Mouse (Mus musculus): ENCODE data around the gene Rplp0. TPM values are rescaled to one million over a fixed set of nuclear protein-coding genes. Genes with fewer than 3 reads are reported as not detected.
A peak's percentile ranks its signal among the peaks of the same experiment; 100 is the strongest.

The Rplp0 gene
- total RNA-seq, 2 experiments from 2014 or later, result 780 to 872 TPM

DNA sequence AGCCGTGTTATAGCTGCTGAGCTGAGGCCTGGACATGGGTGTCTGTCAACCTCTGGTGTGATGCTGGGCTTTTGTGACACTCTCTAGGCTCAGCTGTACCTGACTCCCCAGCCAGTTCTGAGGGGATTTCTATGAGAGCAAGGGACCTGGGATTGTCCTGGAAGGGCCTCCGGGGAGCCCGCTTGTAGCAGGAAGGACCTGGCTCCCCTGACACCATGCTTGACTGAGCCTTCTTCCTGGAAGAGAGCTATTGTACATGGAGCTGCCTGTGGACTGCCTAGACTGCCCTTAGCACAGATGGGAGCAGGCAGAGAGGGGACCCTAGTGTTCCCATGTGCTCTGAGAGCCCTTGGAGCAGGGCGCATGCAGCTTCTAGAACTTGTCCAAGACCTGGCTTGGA, 33.9 kb upstream of the Rplp0 start:
- intact Hi-C loops (cut with DNase I; ENCODE audit: low total_unique reads), result no loop called here
- no peak for DNase-seq

DNA sequence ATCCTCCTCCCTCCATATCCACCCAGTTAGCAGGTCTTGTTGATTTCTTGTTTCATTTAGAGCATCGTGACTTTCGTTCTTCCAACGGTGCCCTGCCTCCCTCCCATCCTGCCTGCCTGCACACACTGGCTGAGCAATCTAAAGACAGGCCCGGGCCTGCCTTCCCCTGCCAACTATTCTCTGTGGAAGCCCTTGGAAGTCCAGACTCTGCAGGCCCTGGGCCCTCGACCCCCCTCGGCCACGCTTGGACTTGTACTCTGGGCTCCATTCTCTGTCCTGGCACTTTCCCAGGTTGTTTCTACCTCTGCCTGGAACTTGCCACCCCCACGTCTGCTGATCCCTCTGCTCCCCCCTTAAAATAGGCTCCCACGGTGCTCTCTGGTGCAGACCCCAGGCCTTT, 33.3 kb upstream of the Rplp0 start:
- DNase-seq, result peak; percentile 6
- intact Hi-C loops (cut with DNase I; ENCODE audit: low total_unique reads), result no loop called here

DNA sequence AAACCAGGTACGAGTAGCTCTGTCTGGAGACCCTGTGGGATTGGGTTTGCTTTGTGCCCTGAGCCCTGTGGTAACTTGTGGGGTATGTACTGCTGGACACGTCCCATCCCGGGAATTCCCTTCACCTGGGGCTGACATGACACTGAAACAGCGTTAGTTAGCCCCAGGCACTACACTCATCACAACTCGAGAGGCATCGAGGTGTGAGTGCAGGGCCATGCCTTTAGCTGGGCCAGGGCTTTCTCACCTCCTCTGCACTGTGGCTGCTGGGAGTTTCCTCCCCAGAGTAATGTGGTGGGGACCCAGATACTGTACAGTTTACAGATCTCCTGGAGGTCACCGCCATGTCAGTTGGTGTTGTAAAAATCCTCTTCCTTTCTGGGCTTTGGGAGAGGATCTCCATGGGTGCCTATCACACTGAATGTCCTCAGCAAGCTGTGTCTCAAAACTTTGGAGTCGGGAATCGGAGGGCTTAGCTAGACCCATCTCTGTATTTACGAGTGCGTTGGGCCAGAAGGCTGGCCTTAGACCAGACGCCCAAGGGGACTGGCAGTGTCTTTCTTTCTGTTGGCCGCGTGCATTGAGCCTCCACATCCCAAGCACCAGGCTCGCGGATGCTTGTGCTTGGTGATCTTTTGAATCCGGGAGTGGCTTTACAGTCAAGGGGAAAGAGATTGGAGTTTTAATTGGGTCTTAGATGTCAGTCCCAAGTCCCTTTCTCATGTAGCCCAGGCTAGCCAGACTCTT, 32.6 kb upstream of the Rplp0 start:
- intact Hi-C loops (cut with DNase I; ENCODE audit: low total_unique reads), result no loop called here
- DNase-seq, result no peak

DNA sequence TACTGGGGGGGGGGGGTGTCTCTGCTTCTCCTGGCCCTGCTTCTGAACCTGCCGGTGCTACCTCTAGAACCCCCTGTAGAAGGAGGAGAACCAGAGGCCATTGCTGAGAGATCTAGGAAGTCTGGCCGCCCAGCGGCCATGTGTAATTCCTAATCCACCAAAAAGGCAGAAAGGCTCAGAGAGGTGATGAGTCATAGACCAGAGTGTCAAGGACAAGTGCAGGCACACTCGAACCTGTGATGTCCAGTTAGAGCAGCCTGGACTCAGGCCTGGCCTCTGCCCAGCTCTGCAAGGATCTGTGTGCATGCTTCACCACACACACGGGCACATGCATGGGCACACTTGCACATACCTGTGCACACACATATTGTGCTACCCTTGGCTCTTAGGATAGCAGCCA, 31.1 kb upstream of the Rplp0 start:
- DNase-seq, result no peak
- intact Hi-C loops (cut with DNase I; ENCODE audit: low total_unique reads), result no loop called here

DNA sequence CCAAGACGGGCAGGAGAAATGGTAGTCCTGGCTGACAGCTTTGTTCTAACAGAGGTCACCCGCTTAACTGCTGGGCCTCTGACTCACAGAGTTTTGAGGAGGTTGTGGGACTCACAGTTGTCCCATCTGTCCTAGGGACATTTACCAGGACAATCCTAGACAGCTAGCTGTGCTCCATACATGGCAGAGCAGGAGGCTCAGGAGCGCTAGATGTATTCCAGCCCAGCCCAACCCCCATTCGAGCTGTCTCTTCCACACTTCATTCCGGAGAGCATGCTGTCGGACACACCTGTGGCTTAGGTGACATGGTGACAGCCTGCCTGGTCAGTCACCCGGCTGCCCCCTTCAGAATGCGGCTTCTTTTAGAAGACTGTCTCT, 29.9 kb upstream of the Rplp0 start:
- no peak for DNase-seq
- intact Hi-C loops (cut with DNase I; ENCODE audit: low total_unique reads), result no loop called here

DNA sequence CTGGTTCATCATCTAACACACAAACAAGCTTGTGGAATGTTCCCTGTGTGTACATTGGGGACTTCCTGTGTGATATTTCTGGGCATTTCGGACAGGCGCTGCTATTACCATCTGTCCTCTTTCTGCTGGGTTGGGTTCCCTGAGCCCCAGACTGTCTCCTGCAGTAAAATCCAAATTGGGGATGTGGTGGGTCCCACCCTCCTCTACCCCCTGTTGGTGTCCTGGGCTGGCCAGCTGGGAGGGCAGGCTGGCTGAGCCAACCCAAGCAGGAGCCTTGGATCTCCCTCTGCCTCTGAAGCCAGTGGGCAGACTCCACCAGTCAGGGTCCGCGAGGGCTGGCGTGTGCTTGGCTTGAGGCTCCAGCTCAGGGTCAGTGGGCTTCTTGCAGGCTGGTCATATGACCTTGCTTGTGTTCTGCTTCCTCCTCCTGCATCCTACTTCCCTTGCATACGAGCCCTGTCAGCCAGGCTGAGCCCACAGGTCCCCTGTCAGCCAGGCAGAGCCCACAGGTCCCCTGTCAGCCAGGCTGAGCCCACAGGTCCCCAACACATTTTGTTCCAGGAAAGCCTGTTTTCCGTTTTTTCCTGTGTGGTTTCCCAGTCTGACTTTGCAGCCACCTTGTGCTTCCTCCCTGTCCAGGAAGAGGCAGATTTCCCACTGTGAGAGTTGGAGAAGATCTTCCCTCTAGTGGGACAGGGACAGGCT, 29.4 kb upstream of the Rplp0 start:
- intact Hi-C loops (cut with DNase I; ENCODE audit: low total_unique reads), result no loop called here

DNA sequence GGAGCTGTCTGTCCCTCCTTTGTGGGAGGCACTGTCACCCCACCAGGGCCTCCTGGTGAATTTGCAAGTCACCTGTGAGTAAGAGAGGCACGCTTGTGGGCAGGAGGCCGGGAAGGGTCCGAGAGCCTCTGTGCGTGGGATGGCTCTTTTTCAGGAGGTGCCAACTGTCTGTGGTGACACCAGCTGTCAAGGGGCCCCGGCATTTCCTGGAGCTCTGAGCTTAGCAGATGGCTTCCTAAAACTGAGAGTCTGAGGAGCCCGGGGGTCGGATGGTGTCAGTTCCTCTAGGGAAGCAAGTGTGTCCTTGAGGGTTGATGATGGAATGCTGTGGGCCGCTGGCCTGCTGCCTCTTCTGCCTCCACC, 28.8 kb upstream of the Rplp0 start:
- DNase-seq, result peak; percentile 53
- intact Hi-C loops (cut with DNase I; ENCODE audit: low total_unique reads), result no loop called here

More for the DNA sequence above, 29.4 kb upstream of the Rplp0 start:
- no peak for DNase-seq

DNA sequence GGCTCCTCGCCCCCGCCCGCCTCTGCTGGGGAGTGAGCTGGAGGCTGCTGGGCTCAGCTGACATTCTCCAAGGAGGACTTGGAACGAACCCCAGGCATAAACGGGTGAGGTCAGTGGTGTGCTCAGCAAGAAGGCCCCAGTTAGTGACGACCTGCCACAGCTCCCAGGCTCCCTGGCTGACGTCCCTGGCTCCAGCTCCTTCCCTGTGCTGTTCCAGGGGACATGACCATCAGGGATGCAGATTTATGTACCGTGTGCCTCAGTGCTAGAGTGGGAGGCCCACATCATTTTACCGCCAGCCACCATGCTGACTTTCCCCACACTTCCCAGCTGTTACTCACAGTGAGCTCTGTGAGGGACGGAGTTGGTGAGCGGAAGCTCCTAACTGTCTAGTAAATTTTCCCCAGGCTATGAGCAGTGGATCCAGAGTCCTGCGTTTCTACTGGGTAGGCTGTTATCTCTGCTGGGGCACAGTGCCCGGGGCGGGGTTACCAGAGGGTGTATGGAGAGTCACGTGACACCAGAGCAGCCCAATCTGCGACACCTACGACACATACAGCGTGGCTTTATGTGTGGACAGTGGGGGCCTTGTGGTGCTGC, 27.5 kb upstream of the Rplp0 start:
- DNase-seq, result peak; percentile 92
- intact Hi-C loops (cut with DNase I; ENCODE audit: low total_unique reads), result no loop called here

DNA sequence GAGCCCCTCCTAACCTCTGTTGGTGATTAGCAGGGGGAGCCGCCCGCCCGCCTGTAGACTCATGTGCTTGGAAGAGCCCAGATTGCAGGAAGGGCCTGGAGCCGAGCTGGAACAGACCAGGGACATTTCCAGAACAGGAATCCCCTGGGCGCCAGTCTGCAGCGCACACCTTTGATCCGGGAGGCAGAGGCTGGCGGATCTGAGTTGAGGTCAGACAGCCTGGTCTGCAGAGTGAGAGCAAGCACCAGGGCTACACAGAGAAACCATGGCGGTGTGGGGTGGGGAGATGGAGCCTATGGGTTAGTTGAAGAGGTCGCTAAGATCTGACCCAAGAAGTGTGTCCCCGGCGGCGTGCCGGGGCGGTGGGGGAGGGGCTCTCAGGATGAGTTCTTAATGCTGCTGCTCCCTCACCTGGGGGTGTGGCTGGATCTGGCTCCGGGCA, 25.0 kb upstream of the Rplp0 start:
- DNase-seq, result peak; percentile 73
- intact Hi-C loops (cut with DNase I; ENCODE audit: low total_unique reads), result no loop called here

DNA sequence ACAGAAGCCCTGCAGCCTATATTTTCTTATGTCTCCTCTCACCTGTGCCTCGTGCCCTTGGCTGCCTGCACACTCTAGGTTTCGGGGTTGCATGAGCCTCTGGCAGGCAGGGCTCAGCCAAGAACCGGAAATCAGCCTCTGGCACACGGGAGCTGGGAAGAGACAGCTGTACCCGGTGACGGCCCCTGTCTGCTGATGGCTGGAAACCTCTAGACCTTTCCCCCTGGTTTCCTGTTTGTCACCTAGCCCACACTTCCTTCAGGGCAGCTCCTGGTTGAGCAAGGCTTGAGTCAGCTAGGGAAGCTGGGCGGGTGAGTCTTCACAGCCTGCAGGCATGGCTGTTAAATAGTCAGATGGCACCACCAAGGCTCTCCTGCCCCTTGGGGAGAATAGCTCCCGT, 24.4 kb upstream of the Rplp0 start:
- DNase-seq, result peak; percentile 47
- intact Hi-C loops (cut with DNase I; ENCODE audit: low total_unique reads), result no loop called here

DNA sequence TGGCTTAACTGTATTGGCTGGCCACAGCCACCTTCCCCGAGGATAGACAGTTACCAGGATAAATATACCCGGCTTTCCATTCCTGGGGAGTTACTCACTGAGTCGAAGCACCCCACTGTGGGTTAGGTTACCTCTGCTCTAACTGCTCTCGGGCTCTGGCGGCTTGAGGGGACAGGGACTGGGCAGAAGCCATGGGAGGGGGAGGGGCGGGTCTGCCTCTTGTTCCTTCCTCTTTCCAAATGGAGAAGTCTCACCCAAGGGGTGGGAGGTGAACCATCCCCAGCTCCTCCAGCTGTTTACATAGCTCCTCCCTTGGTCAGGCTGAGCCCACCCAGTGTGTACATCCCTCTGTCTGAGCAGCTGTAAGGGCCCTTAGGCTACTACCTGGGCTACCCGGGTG, 23.6 kb upstream of the Rplp0 start:
- intact Hi-C loops (cut with DNase I; ENCODE audit: low total_unique reads), result no loop called here
- DNase-seq, result peak; percentile 67

DNA sequence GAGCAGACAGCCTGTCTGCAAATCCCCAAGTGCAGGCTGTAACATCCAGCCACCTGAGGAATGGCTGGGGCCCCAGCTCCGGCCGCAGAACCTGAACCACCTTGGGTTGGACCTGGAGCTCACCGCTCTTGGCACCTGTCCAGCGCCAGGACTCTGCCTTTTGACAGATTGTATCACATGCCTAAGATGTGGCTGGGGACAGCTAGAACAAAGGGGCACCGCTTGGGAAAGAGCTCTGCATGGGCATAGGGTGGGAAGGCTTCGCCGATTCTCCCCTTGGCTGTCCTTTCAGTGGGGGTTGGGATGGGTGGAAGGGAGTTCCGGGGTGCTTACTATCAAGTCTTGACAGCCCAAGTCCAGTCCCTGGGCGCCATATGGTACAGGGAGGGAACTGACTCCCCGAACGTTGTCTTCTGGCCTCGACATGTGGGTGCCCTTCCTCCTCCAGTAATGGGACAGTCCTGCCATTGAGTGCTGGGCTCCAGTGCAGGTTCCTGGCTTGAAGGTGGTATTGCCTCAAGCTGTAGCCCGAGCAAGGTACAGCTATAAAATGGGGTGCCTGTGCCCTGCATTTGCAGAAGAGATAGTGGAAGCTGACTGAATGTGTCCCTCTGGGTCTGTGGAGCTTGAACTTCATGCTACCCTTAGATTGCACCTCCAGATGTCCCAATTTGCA, 21.1 kb upstream of the Rplp0 start:
- intact Hi-C loops (cut with DNase I; ENCODE audit: low total_unique reads), result loop anchor here (1.0 kb wide), 1 partner anchor 32 kb away; the partner anchor contains the start of gene Pxn
- no peak for DNase-seq

DNA sequence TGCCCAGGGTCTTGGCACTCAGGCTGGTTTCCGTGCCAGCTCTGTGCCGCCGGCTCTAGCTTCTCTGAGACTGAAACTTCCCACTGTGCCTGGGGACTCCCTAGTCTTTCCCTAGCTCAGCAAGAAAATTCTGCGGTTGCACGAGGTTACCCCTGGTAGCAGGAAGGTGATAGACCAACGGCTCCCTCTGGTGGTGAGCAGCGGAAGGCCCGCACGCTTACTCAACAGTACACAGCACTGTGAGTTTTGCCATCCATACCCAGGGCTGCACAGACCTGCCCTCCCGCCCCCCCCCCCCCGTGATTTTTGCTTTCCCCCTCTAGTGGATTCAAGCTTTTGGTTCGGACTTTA, 20.6 kb upstream of the Rplp0 start:
- intact Hi-C loops (cut with DNase I; ENCODE audit: low total_unique reads), result loop anchor here (1.0 kb wide), 1 partner anchor 32 kb away; the partner anchor contains the start of gene Pxn
- peak; percentile 91 for DNase-seq

DNA sequence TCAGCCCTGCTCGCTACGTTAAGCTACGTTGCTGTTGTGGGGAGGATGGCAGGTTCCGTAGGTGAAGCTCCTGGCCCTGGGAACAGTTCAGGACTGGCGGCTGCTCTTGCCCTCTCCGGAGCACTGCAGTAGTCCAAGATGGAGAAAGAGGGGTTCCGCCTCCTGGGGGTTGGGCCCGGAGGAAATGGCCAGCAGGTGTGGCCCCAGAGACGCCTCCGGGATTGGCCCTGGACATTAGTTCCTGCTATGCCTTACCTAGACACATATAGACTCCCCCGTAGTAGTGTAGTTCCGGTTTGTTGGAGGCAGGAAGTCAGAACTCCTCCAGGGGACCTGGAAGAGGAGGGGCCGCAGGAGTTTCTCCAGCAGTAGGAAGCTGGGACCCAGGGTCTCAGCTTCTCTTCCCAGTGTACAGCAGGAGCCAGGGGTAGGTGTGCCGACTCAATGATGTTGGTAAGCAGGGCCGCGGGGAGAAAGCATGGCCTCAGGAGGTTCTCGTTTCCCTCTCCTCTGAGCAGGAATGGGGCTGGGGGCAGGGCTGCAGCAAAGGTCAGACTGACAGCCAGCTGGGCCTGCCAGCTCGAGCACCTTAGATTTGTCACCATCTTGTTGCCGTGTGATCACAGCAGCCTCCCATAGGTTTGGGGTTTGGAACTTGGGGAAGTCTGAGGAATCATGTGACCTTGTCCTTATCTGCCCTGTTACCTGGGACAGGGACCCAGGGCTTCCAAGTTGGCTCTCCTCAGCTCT, 16.5 kb upstream of the Rplp0 start:
- intact Hi-C loops (cut with DNase I; ENCODE audit: low total_unique reads), result no loop called here
- no peak for DNase-seq

DNA sequence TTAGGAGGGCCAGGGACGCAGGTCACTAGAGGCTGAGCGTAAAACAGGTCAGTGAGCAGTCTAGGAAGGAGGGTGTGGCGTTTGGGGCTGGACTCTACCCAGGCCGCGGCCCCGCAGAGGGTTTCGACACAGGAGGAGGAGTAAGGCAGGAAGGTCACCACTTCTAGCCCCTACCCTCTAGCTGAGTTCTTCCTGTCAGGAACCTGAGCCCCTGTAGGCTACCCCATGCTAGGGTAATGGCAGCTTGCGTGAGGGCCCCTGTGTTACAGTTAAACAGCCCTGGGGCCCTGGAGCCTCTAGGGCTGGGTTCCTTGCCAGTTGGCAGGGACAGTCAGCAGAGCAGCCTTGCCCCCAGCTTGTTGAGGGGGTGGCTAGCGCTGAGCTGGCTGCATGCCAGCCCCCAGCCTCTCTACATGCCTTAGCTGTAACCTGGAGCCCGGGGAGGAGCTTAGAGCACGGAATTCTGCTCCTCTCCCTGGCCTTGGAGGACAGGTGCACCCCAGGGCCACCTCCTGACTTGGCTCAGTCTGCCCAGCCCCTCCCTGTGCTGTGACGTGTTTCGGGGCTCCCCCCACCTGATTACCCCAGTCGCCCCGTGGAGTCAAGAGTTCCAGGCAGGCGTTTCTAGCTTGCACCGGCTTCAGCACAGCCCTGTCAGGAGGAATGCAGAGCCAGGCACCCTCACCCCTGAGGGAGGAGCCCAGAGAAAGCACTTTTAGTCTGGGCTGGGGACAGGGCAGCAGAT, 15.6 kb upstream of the Rplp0 start:
- peak; percentile 64 for DNase-seq
- intact Hi-C loops (cut with DNase I; ENCODE audit: low total_unique reads), result no loop called here

DNA sequence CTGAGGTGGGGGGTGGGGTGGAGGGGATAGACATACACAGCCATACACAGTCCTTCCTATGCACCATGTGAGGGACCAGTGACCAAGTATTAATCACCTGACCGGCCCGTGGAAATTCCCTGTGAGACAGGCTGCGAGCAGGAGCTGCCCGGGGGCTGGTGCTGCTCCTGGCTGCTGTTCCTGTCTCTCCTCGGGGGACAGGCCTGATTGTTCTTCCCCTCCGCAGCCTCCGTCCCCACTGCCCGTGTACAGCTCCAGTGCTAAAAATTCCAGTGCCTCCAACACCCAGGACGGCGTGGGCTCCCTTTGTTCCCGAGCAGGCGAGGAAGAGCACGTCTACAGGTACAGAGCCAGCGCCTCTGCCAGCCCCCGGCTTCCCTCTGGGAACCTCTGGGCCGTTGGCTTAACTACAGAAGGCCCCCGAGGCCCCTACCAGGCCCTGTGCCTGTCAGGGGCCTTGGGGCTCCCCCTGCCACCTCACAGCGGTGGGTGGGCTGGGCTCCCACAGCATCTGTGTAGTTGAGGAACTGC, 14.5 kb upstream of the Rplp0 start:
- intact Hi-C loops (cut with DNase I; ENCODE audit: low total_unique reads), result no loop called here
- DNase-seq, result no peak

DNA sequence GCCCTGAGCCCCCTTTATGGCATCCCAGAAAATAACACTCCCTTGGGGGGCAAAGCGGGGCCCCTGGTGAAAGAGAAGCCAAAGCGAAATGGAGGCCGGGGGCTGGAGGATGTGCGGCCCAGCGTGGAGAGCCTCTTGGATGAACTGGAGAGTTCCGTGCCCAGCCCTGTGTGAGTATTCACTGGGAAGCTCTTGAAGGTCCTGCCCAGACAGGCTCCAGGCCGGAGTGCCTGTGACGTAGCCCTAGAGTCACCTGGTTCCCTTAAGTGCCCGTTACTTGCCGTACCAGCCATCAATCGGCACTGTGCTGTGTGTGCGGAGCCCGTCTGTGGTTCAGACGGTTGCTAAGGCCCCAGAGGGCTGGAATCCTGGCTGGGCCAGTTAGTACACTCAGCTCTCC, 13.6 kb upstream of the Rplp0 start:
- intact Hi-C loops (cut with DNase I; ENCODE audit: low total_unique reads), result no loop called here
- no peak for DNase-seq

DNA sequence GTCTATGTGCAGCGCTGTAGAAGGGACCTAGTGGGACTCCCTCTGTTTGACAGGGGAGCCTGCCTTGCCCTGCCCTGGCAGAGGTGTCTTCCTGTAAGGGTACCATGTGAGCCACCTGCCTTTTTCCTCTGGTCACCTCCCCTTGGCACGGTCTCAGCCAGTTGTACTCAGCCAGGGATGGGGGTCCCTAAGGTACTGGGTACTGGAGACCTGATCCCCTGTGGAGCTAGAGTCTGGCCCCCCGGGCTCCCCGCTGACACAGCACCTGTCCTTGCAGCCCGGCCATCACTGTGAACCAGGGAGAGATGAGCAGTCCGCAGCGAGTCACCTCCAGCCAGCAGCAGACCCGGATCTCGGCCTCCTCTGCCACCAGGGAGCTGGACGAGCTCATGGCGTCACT, 12.7 kb upstream of the Rplp0 start:
- intact Hi-C loops (cut with DNase I; ENCODE audit: low total_unique reads), result no loop called here
- no peak for DNase-seq

DNA sequence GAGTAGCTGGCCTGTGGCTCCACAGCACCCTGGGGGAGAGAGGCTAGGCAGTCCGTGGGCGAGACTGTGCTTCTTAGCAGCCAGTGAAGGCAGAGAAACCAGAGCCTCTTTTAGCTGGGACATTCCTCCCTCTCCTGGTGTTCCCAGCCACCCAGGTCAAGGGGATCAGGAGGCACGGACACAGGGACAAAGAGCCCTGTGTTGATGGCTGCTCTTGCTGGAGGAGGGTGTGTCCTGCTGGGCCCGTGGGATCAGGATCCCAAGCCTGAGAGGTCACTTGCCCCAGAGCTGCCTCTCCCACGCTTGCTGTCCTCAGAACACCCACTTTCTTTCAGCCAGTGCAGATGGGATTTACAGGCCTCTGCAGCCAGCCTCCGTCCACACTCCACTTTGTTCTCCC, 12.3 kb upstream of the Rplp0 start:
- intact Hi-C loops (cut with DNase I; ENCODE audit: low total_unique reads), result no loop called here
- no peak for DNase-seq

Data from gastrocnemius, postnatal 14 days (tissue).